Mouse (Mus musculus): ENCODE measurements around the gene Gtpbp10. TPM values are rescaled to one million over a fixed set of nuclear protein-coding genes. Genes with fewer than 3 reads are reported as not detected.

Gene Gtpbp10
- polyA plus RNA-seq, 1 experiment from 2014 or later: 35.9 TPM

DNA sequence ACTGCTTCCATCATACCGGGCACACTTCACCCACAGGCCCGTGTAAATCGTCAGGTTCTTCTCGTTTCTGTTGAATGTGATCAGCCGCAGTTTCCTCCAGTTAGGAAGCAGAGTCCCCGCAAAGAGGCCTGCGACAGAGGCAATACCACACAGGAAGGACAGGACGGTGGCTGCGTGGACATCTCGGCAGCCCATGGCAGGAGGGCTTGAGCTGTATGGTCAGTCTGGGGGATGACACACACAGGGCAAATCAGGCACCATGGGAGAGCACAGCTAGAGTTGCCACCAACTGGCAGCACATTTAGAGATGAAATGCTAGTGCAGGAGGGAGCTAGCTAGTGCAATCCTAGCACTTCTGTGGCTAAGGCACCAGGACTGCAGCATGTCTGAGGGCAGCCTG, 51.1 kb downstream of the Gtpbp10 start:
- Histone ChIP-seq H3K4me2 (ENCODE audit: low read length) (no peak overlapping the region), H3K4me1 (replicated peaks; ENCODE audit: control insufficient read depth, insufficient read depth, low read length) (no peaks in the 10 kb centered on the region), H3K4me3 (ENCODE audit: low read depth, low read length) (no peak overlapping the region), H3K9me3 (ENCODE audit: control insufficient read depth, low read length) (no peaks in the 10 kb centered on the region), H3K27me3 (replicated peaks; ENCODE audit: control insufficient read depth, insufficient read depth, low read length) (no peaks in the 10 kb centered on the region), H3K36me3 (ENCODE audit: control insufficient read depth, insufficient read depth, low read length) (peaks cover 28% of the 10 kb centered on the region), H3K9ac (ENCODE audit: low read length) (no peak overlapping the region), H3K27ac (ENCODE audit: low read depth) (no peak overlapping the region)
- ATAC-seq (replicated peaks; ENCODE audit: low FRiP score, low TSS enrichment, low read depth) (no peak), DNase-seq (ENCODE audit: low spot score) (no peak)
- WGBS: 81% methylated on average over 10 of the region's 10 CpGs

DNA sequence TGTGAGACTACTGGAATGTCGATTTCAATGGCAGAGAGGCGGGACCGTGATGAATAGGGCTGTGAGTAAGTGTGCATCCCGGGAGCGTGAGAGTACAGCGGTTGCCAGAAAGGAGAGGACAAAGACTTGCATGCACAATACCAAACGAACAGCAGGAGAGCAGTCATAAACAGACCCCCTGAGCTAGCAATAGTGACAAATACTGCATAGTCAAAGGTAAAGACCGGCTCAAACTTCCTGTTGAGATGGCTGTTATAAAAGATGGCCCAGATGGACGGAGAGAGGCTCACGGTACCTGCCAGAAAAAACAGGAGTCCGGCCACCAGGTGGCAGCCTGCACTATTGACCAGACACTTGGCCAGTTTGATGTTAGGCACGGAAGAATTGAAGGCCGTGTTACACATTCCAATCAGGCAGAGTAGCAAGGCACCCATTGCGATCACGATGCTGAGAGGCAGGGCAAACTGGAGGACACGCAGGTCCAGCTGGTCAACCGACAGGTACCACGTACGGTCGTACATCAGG, 51.6 kb downstream of the Gtpbp10 start:
- Histone ChIP-seq H3K4me3 (ENCODE audit: low read depth, low read length) (no peak overlapping the region), H3K4me2 (ENCODE audit: low read length) (no peak overlapping the region), H3K27me3 (replicated peaks; ENCODE audit: control insufficient read depth, insufficient read depth, low read length) (no peaks in the 10 kb centered on the region), H3K9me3 (ENCODE audit: control insufficient read depth, low read length) (no peaks in the 10 kb centered on the region), H3K9ac (ENCODE audit: low read length) (no peak overlapping the region), H3K36me3 (ENCODE audit: control insufficient read depth, insufficient read depth, low read length) (peaks cover 28% of the 10 kb centered on the region), H3K4me1 (replicated peaks; ENCODE audit: control insufficient read depth, insufficient read depth, low read length) (no peaks in the 10 kb centered on the region), H3K27ac (ENCODE audit: low read depth) (no peak overlapping the region)
- DNase-seq (ENCODE audit: low spot score) (peak; percentile 80), ATAC-seq (replicated peaks; ENCODE audit: low FRiP score, low TSS enrichment, low read depth) (0 out of 2 replicates have a peak, but pooled peaks have one; percentile 74)
- 54% methylated on average over 20 of the region's 20 CpGs for WGBS

DNA sequence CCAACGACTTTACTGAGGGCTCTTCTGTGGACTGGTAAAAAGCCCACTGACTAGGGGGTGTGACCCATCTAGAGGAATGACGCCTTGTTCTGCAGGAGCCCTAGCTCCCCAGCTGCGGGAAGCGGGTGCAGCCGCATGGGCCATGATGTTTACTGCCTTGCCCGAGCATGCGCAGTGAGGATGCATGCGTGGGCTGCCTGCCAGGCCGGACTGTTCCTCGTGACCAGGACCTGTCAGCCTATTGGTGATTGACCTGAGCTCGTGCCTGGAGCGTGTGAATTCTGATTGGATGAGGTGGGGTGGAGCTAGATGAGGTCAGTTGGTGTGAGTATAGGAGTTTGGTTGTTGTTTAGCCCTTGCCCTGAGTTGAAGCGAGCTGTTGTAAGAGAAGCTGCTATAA, 54.9 kb downstream of the Gtpbp10 start:
- H3K4me1 ChIP-seq (replicated peaks; ENCODE audit: control insufficient read depth, insufficient read depth, low read length): no peaks in the 10 kb centered on the region
- WGBS: 87% methylated on average over 13 of the region's 13 CpGs
- H3K27me3 ChIP-seq (replicated peaks; ENCODE audit: control insufficient read depth, insufficient read depth, low read length): no peaks in the 10 kb centered on the region
- H3K9ac ChIP-seq (ENCODE audit: low read length): no peak overlapping the region
- no peaks in the 10 kb centered on the region for H3K9me3 ChIP-seq (ENCODE audit: control insufficient read depth, low read length)
- H3K4me3 ChIP-seq (ENCODE audit: low read depth, low read length): no peak overlapping the region
- no peak overlapping the region for H3K27ac ChIP-seq (ENCODE audit: low read depth)
- H3K36me3 ChIP-seq (ENCODE audit: control insufficient read depth, insufficient read depth, low read length): peaks cover 22% of the 10 kb centered on the region
- H3K4me2 ChIP-seq (ENCODE audit: low read length): no peak overlapping the region
- ATAC-seq (replicated peaks; ENCODE audit: low FRiP score, low TSS enrichment, low read depth): no peak
- DNase-seq (ENCODE audit: low spot score): no peak

DNA sequence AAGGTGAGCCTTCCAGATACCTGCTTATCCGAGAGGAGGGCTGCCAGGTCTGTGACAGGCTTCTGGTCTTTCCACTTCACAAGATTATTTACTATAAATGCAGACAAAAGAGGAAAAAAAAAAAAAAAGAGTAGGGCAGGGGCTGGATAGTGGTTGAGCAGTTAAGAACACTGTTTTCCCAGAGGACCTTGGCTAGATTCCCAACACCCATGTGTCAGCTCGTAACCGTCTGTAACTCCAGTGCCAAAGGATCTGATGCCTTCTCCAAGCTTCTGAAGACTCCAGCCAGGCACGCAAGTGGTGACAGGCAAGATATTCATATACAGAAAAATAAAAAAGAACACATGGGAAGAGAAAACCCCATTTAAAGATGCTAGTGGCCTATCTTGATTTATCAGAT, 56.0 kb downstream of the Gtpbp10 start:
- H3K9ac ChIP-seq (ENCODE audit: low read length): no peak overlapping the region
- H3K4me2 ChIP-seq (ENCODE audit: low read length): no peak overlapping the region
- peaks cover 19% of the 10 kb centered on the region for H3K36me3 ChIP-seq (ENCODE audit: control insufficient read depth, insufficient read depth, low read length)
- no peaks in the 10 kb centered on the region for H3K27me3 ChIP-seq (replicated peaks; ENCODE audit: control insufficient read depth, insufficient read depth, low read length)
- no peaks in the 10 kb centered on the region for H3K9me3 ChIP-seq (ENCODE audit: control insufficient read depth, low read length)
- ATAC-seq (replicated peaks; ENCODE audit: low FRiP score, low TSS enrichment, low read depth) (no peak), DNase-seq (ENCODE audit: low spot score) (no peak)
- 89% methylated on average over 4 of the region's 4 CpGs for WGBS
- no peaks in the 10 kb centered on the region for H3K4me1 ChIP-seq (replicated peaks; ENCODE audit: control insufficient read depth, insufficient read depth, low read length)
- no peak overlapping the region for H3K4me3 ChIP-seq (ENCODE audit: low read depth, low read length)
- no peak overlapping the region for H3K27ac ChIP-seq (ENCODE audit: low read depth)

DNA sequence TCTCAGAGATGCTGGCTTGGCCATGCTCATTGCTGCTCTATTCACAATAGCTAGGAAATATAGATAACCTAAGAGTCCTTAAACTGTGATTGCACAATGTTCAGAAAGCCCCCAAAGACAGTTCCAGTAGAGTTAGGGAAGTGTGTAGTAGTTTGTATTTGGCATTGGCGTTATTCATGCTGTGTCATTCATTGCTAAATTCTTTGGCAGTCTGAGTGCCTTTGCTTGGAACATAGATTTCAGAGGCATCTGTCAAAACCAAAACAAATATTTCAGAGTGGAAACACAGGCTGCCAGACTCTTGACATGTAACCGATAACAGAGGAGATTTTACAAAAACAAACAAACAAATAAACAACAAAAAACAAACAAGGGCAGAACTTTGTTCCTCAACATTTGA, 57.8 kb downstream of the Gtpbp10 start:
- ATAC-seq (replicated peaks; ENCODE audit: low FRiP score, low TSS enrichment, low read depth) (no peak), DNase-seq (ENCODE audit: low spot score) (no peak)
- Histone ChIP-seq H3K36me3 (ENCODE audit: control insufficient read depth, insufficient read depth, low read length) (peaks cover 7% of the 10 kb centered on the region; the same call in 1 of the 2 replicates), H3K4me2 (ENCODE audit: low read length) (no peak overlapping the region), H3K4me3 (ENCODE audit: low read depth, low read length) (no peak overlapping the region), H3K27ac (ENCODE audit: low read depth) (no peak overlapping the region), H3K9me3 (ENCODE audit: control insufficient read depth, low read length) (no peaks in the 10 kb centered on the region), H3K4me1 (replicated peaks; ENCODE audit: control insufficient read depth, insufficient read depth, low read length) (no peaks in the 10 kb centered on the region), H3K27me3 (replicated peaks; ENCODE audit: control insufficient read depth, insufficient read depth, low read length) (no peaks in the 10 kb centered on the region), H3K9ac (ENCODE audit: low read length) (no peak overlapping the region)
- WGBS: 85% methylated on average over 2 of the region's 2 CpGs

DNA sequence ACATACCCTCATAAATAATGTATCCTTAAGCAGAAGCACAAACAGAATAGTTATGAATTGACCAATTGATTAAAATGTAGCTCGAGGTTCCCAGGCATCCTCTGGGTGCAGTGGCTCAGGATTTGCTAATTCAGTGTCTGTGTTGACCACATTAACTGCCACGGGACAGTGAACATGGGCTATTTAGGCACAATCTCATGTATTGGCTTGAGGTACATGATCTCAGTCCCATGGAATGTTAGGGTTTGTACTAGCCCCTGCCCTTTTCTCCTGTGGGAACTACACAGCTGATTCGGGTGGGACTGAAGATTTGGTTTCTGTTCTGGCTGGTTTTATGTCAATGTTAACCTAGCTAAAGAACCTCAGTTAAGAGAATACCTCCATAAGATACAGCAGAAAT, 62.9 kb downstream of the Gtpbp10 start:
- DNase-seq (ENCODE audit: low spot score) (no peak), ATAC-seq (replicated peaks; ENCODE audit: low FRiP score, low TSS enrichment, low read depth) (no peak)
- Histone ChIP-seq H3K4me3 (ENCODE audit: low read depth, low read length) (no peak overlapping the region), H3K27ac (ENCODE audit: low read depth) (no peak overlapping the region), H3K9me3 (ENCODE audit: control insufficient read depth, low read length) (no peaks in the 10 kb centered on the region), H3K27me3 (replicated peaks; ENCODE audit: control insufficient read depth, insufficient read depth, low read length) (no peaks in the 10 kb centered on the region), H3K4me2 (ENCODE audit: low read length) (no peak overlapping the region), H3K36me3 (ENCODE audit: control insufficient read depth, insufficient read depth, low read length) (no peaks in the 10 kb centered on the region), H3K9ac (ENCODE audit: low read length) (no peak overlapping the region), H3K4me1 (replicated peaks; ENCODE audit: control insufficient read depth, insufficient read depth, low read length) (no peaks in the 10 kb centered on the region)
- WGBS: 68% methylated on average over 3 of the region's 3 CpGs

DNA sequence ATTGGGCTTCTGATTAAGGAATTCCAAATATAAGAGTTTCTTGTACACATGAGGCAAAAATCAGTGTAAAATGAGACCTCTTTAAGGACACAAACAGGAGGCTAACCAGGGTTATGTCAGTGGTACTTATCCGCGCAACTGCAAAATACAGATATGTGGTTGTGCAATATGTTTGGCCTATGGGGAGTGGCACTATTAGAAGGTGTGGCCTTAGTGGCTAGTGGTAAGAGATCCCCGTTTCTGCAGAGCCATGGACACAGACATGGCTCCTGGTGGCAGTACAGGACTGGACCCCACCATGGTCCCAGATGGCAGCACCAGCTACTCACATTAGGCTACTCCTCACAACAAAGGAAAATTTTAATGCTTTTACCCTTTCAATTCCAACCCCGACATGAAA, 64.3 kb downstream of the Gtpbp10 start:
- no peak overlapping the region for H3K9ac ChIP-seq (ENCODE audit: low read length)
- DNase-seq (ENCODE audit: low spot score) (no peak), ATAC-seq (replicated peaks; ENCODE audit: low FRiP score, low TSS enrichment, low read depth) (no peak)
- WGBS: 83% methylated on average over 4 of the region's 4 CpGs
- no peaks in the 10 kb centered on the region for H3K36me3 ChIP-seq (ENCODE audit: control insufficient read depth, insufficient read depth, low read length)
- no peaks in the 10 kb centered on the region for H3K9me3 ChIP-seq (ENCODE audit: control insufficient read depth, low read length)
- no peak overlapping the region for H3K27ac ChIP-seq (ENCODE audit: low read depth)
- no peak overlapping the region for H3K4me2 ChIP-seq (ENCODE audit: low read length)
- no peaks in the 10 kb centered on the region for H3K27me3 ChIP-seq (replicated peaks; ENCODE audit: control insufficient read depth, insufficient read depth, low read length)
- no peaks in the 10 kb centered on the region for H3K4me1 ChIP-seq (replicated peaks; ENCODE audit: control insufficient read depth, insufficient read depth, low read length)
- H3K4me3 ChIP-seq (ENCODE audit: low read depth, low read length): no peak overlapping the region

DNA sequence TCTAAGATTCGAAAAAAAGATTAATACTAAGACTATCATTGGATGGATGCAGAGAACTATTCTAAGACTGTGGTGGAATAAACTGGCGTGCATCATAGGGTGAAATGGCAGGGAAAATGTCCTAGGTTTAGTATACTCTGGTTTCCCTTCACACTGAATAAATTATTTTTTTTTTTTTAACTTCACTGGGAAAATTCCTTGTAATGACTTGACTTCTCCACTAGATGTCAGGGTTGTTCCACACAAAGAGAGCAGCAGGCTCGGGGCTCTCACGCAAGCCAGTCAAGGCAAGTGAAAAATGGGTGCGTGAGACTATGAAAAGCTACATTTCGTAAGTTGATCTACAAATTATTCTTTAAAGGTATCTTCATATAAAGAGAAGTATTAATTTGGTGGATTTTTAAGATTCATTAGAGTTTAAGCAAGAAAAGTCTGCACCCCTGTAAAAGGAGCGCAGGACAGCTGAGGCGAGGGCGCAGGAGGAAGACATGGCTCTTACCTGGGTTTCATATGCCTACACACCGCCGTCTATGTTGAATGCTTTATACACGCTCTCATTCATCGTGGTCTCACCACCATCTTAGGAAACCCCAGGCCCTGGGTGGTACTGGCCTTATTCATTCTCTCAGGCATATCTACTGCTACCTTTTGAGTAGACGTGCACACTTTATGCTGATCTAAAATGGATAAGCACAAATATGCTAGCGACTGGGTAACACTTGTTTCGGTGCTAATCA, 64.9 kb downstream of the Gtpbp10 start:
- Histone ChIP-seq H3K27ac (ENCODE audit: low read depth) (no peak overlapping the region), H3K4me1 (replicated peaks; ENCODE audit: control insufficient read depth, insufficient read depth, low read length) (no peaks in the 10 kb centered on the region), H3K4me2 (ENCODE audit: low read length) (no peak overlapping the region), H3K36me3 (ENCODE audit: control insufficient read depth, insufficient read depth, low read length) (no peaks in the 10 kb centered on the region), H3K4me3 (ENCODE audit: low read depth, low read length) (no peak overlapping the region), H3K27me3 (replicated peaks; ENCODE audit: control insufficient read depth, insufficient read depth, low read length) (no peaks in the 10 kb centered on the region), H3K9me3 (ENCODE audit: control insufficient read depth, low read length) (no peaks in the 10 kb centered on the region), H3K9ac (ENCODE audit: low read length) (no peak overlapping the region)
- ATAC-seq (replicated peaks; ENCODE audit: low FRiP score, low TSS enrichment, low read depth) (0 out of 2 replicates have a peak, but pooled peaks have one; percentile 47), DNase-seq (ENCODE audit: low spot score) (no peak)
- WGBS: 40% methylated on average over 16 of the region's 16 CpGs

DNA sequence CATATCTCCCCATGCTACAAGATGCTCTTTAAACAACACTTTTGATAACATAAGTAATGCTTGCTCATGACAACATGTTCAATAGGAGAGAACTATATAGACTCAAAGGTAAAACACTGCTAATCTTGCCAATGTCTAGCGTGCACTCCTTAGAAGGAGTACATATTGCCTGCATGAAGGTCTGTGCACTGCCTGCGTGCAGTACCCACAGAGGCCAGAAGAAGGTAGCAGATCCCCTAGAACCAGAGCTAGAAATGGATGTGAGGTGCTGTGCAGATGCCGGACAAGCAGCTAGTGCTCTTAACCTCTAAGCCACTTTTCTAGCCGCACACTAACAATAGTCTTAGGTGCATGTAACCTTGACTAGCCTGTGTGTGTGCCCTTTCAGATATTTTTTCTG, 67.2 kb downstream of the Gtpbp10 start:
- no peak for ATAC-seq (replicated peaks; ENCODE audit: low FRiP score, low TSS enrichment, low read depth)

More for the DNA sequence above, 67.2 kb downstream of the Gtpbp10 start:
- no peak overlapping the region for H3K4me3 ChIP-seq (ENCODE audit: low read depth, low read length)
- H3K27ac ChIP-seq (ENCODE audit: low read depth): no peak overlapping the region
- H3K4me1 ChIP-seq (replicated peaks; ENCODE audit: control insufficient read depth, insufficient read depth, low read length): no peaks in the 10 kb centered on the region
- 94% methylated on average over 4 of the region's 4 CpGs for WGBS
- H3K4me2 ChIP-seq (ENCODE audit: low read length): no peak overlapping the region
- no peak for DNase-seq (ENCODE audit: low spot score)
- H3K27me3 ChIP-seq (replicated peaks; ENCODE audit: control insufficient read depth, insufficient read depth, low read length): no peaks in the 10 kb centered on the region
- no peaks in the 10 kb centered on the region for H3K36me3 ChIP-seq (ENCODE audit: control insufficient read depth, insufficient read depth, low read length)
- H3K9ac ChIP-seq (ENCODE audit: low read length): no peak overlapping the region
- no peaks in the 10 kb centered on the region for H3K9me3 ChIP-seq (ENCODE audit: control insufficient read depth, low read length)

Data from intestine, embryonic 14.5 days (tissue).